Mouse (Mus musculus): Measurements from ENCODE around the gene Prpf39. TPM values are rescaled to one million over a fixed set of nuclear protein-coding genes. Genes with fewer than 3 reads are reported as not detected.

Prpf39 gene
- polyA plus RNA-seq (2015; fragmentation: Nextera tagmentation; extraction: Ambion mirVana): 39.3 and 45.7 TPM in 2 replicates

- ATAC-seq (ENCODE audit: low read depth): peak; percentile 93
- Histone ChIP-seq H3K27me3 (no peaks in the 10 kb centered on the region), H3K36me3 (no peaks in the 10 kb centered on the region), H3K9ac (peak within 1 kb of the TSS; percentile 93), H3K4me1 (replicated peaks) (peaks cover 31% of the 10 kb centered on the region), H3K4me2 (peak within 1 kb of the TSS; percentile 55), H3K4me3 (peak within 1 kb of the TSS; percentile 96), H3K27ac (replicated peaks) (peak within 1 kb of the TSS; percentile 82), H3K9me3 (no peaks in the 10 kb centered on the region)
- WGBS: under 1% methylated on average over 63 of the region's 65 CpGs
These were observed at the start of gene Prpf39 for GRCm38 (mm10) chr12:65036190-65036870. Gene Prpf39, plus strand, starts transcription at chr12:65036333.

GRCm38 (mm10) chr12:65007725-65008124, 28.4 kb upstream of the Prpf39 start:
- 91% methylated on average over 3 of the region's 3 CpGs for WGBS
- no peaks in the 10 kb centered on the region for H3K27me3 ChIP-seq
- H3K9me3 ChIP-seq: no peaks in the 10 kb centered on the region
- H3K4me2 ChIP-seq: no peak overlapping the region
- H3K4me3 ChIP-seq: no peak overlapping the region
- H3K27ac ChIP-seq (replicated peaks): no peak overlapping the region
- peaks cover 75% of the 10 kb centered on the region for H3K36me3 ChIP-seq
- no peaks in the 10 kb centered on the region for H3K4me1 ChIP-seq (replicated peaks)
- no peak for ATAC-seq (ENCODE audit: low read depth)
- H3K9ac ChIP-seq: no peak overlapping the region

- H3K4me1 ChIP-seq (replicated peaks): no peaks in the 10 kb centered on the region
- no peaks in the 10 kb centered on the region for H3K9me3 ChIP-seq
- no peak overlapping the region for H3K4me3 ChIP-seq
- H3K27me3 ChIP-seq: no peaks in the 10 kb centered on the region
- H3K9ac ChIP-seq: no peak overlapping the region
- 97% methylated on average over 6 of the region's 6 CpGs for WGBS
- no peak overlapping the region for H3K27ac ChIP-seq (replicated peaks)
- ATAC-seq (ENCODE audit: low read depth): no peak
- no peak overlapping the region for H3K4me2 ChIP-seq
- H3K36me3 ChIP-seq: peaks cover 21% of the 10 kb centered on the region
These were observed 13.3 kb upstream of the Prpf39 start for GRCm38 (mm10) chr12:65022842-65023241.

GRCm38 (mm10) chr12:65035839-65036189, 319 bp upstream of the Prpf39 start:
- H3K9me3 ChIP-seq: no peaks in the 10 kb centered on the region
- H3K27me3 ChIP-seq: no peaks in the 10 kb centered on the region
- peak overlapping the region; percentile 96 for H3K4me3 ChIP-seq
- H3K36me3 ChIP-seq: no peaks in the 10 kb centered on the region
- peak overlapping the region; percentile 55 for H3K4me2 ChIP-seq
- 0 out of 2 replicates have a peak overlapping the region, but pooled peaks have one; percentile 93 for H3K9ac ChIP-seq
- peak; percentile 25; the same call in 1 of the 2 replicates for ATAC-seq (ENCODE audit: low read depth)
- H3K4me1 ChIP-seq (replicated peaks): peaks cover 31% of the 10 kb centered on the region
- no peak overlapping the region for H3K27ac ChIP-seq (replicated peaks)
- 51% methylated on average over 8 of the region's 8 CpGs for WGBS

- peaks cover 31% of the 10 kb centered on the region for H3K4me1 ChIP-seq (replicated peaks)
- H3K27me3 ChIP-seq: no peaks in the 10 kb centered on the region
- H3K36me3 ChIP-seq: no peaks in the 10 kb centered on the region
- H3K9ac ChIP-seq: peak overlapping the region; percentile 93
- WGBS: 16% methylated on average over 18 of the region's 18 CpGs
- peak overlapping the region; percentile 96 for H3K4me3 ChIP-seq
- no peaks in the 10 kb centered on the region for H3K9me3 ChIP-seq
- H3K4me2 ChIP-seq: peak overlapping the region; percentile 55
- peak; percentile 6; the same call in 1 of the 2 replicates for ATAC-seq (ENCODE audit: low read depth)
- H3K27ac ChIP-seq (replicated peaks): no peak overlapping the region
These were observed 886 bp downstream of the Prpf39 start for GRCm38 (mm10) chr12:65036892-65037545.

- no peaks in the 10 kb centered on the region for H3K9me3 ChIP-seq
- ATAC-seq (ENCODE audit: low read depth): no peak
- peak overlapping the region; percentile 96 for H3K4me3 ChIP-seq
- WGBS: 25% methylated on average over 4 of the region's 4 CpGs
- H3K4me2 ChIP-seq: peak overlapping the region; percentile 55
- peak overlapping the region; percentile 93; the same call in 1 of the 2 replicates for H3K9ac ChIP-seq
- peaks cover 31% of the 10 kb centered on the region for H3K4me1 ChIP-seq (replicated peaks)
- no peak overlapping the region for H3K27ac ChIP-seq (replicated peaks)
- no peaks in the 10 kb centered on the region for H3K27me3 ChIP-seq
- no peaks in the 10 kb centered on the region for H3K36me3 ChIP-seq
These were observed 1.4 kb downstream of the Prpf39 start for GRCm38 (mm10) chr12:65037546-65037937.

GRCm38 (mm10) chr12:65048799-65049198, 12.7 kb downstream of the Prpf39 start:
- no peak overlapping the region for H3K4me2 ChIP-seq
- H3K36me3 ChIP-seq: peaks cover 29% of the 10 kb centered on the region
- no peaks in the 10 kb centered on the region for H3K9me3 ChIP-seq
- H3K4me1 ChIP-seq (replicated peaks): no peaks in the 10 kb centered on the region
- H3K27me3 ChIP-seq: no peaks in the 10 kb centered on the region
- H3K9ac ChIP-seq: no peak overlapping the region
- no peak overlapping the region for H3K27ac ChIP-seq (replicated peaks)
- ATAC-seq (ENCODE audit: low read depth): no peak
- H3K4me3 ChIP-seq: no peak overlapping the region

- Histone ChIP-seq H3K36me3 (peaks cover 69% of the 10 kb centered on the region), H3K4me3 (no peak overlapping the region), H3K27me3 (no peaks in the 10 kb centered on the region), H3K27ac (replicated peaks) (no peak overlapping the region), H3K4me2 (no peak overlapping the region), H3K4me1 (replicated peaks) (no peaks in the 10 kb centered on the region), H3K9me3 (no peaks in the 10 kb centered on the region), H3K9ac (no peak overlapping the region)
- ATAC-seq (ENCODE audit: low read depth): no peak
- 97% methylated on average over 2 of the region's 2 CpGs for WGBS
These were observed 22.1 kb downstream of the Prpf39 start for GRCm38 (mm10) chr12:65058203-65058602.

GRCm38 (mm10) chr12:65061082-65061481, 24.9 kb downstream of the Prpf39 start:
- Histone ChIP-seq H3K36me3 (peaks cover 73% of the 10 kb centered on the region), H3K4me2 (no peak overlapping the region), H3K27me3 (no peaks in the 10 kb centered on the region), H3K4me1 (replicated peaks) (no peaks in the 10 kb centered on the region), H3K9me3 (no peaks in the 10 kb centered on the region), H3K27ac (replicated peaks) (no peak overlapping the region), H3K4me3 (no peak overlapping the region), H3K9ac (no peak overlapping the region)
- ATAC-seq (ENCODE audit: low read depth): no peak

- Histone ChIP-seq H3K9me3 (no peaks in the 10 kb centered on the region), H3K4me2 (no peak overlapping the region), H3K36me3 (peaks cover 71% of the 10 kb centered on the region), H3K4me1 (replicated peaks) (no peaks in the 10 kb centered on the region), H3K9ac (no peak overlapping the region), H3K4me3 (no peak overlapping the region), H3K27me3 (no peaks in the 10 kb centered on the region), H3K27ac (replicated peaks) (no peak overlapping the region)
- 83% methylated on average over 2 of the region's 2 CpGs for WGBS
- ATAC-seq (ENCODE audit: low read depth): no peak
These were observed 29.1 kb downstream of the Prpf39 start for GRCm38 (mm10) chr12:65065241-65065640.

- Histone ChIP-seq H3K4me1 (replicated peaks) (no peaks in the 10 kb centered on the region), H3K4me3 (no peak overlapping the region), H3K9ac (no peak overlapping the region), H3K36me3 (peaks cover 61% of the 10 kb centered on the region), H3K27me3 (no peaks in the 10 kb centered on the region), H3K9me3 (no peaks in the 10 kb centered on the region), H3K4me2 (no peak overlapping the region), H3K27ac (replicated peaks) (no peak overlapping the region)
- ATAC-seq (ENCODE audit: low read depth): no peak
- 70% methylated on average over 3 of the region's 3 CpGs for WGBS
These were observed 30.1 kb downstream of the Prpf39 start for GRCm38 (mm10) chr12:65066234-65066633.

GRCm38 (mm10) chr12:65068409-65068808, 32.3 kb downstream of the Prpf39 start:
- Histone ChIP-seq H3K9me3 (no peaks in the 10 kb centered on the region), H3K9ac (no peak overlapping the region), H3K4me2 (no peak overlapping the region), H3K27ac (replicated peaks) (no peak overlapping the region), H3K27me3 (no peaks in the 10 kb centered on the region), H3K4me1 (replicated peaks) (peaks cover 11% of the 10 kb centered on the region), H3K36me3 (peaks cover 48% of the 10 kb centered on the region), H3K4me3 (no peak overlapping the region)
- 85% methylated on average over 4 of the region's 4 CpGs for WGBS
- ATAC-seq (ENCODE audit: low read depth): no peak
